20 mouse cellular contexts compared by ENCODE assay signal in genomic region chr7:117285985-117286384, GRCm38 (mm10).
DNase-seq lines count a peak whose midpoint lies in the region; ATAC-seq and TF ChIP-seq lines count a peak whose summit lies in the region.
"Had no signal": no experiment of that assay in that cellular context is flagged by ENCODE, and none has a peak within 500 bp of the region (broad histone marks: within the 10 kb centered on the region; RNA-seq: fewer than 3 reads in every experiment).

No protein-coding gene starts in this region.

- no peaks in the 10 kb centered on the region for H3K9me3 ChIP-seq in liver, embryonic 14.5 days (ENCODE audit: control insufficient read depth, low read length)
- no peaks in the 10 kb centered on the region for H3K9me3 ChIP-seq in liver, embryonic 11.5 days (ENCODE audit: control insufficient read depth, low read length)
- no peaks in the 10 kb centered on the region for H3K9me3 ChIP-seq in intestine, embryonic 16.5 days (ENCODE audit: control insufficient read depth, low read length)
- no peaks in the 10 kb centered on the region for H3K9me3 ChIP-seq in lung, postnatal 0 days (ENCODE audit: low read length)
- H3K9me3 ChIP-seq in stomach, embryonic 15.5 days = no peaks in the 10 kb centered on the region
- H3K9me3 ChIP-seq: heart, embryonic 12.5 days; hindbrain, embryonic 13.5 days; limb, embryonic 13.5 days; midbrain, embryonic 12.5 days; neural tube, embryonic 12.5 days had no signal

- no peak overlapping the region for H3K4me2 ChIP-seq in liver, embryonic 14.5 days (ENCODE audit: low read depth)
- no peak overlapping the region for H3K4me2 ChIP-seq in liver, embryonic 11.5 days
- H3K4me2 ChIP-seq in intestine, embryonic 16.5 days (ENCODE audit: low read depth, low read length) = no peak overlapping the region
- no peak overlapping the region for H3K4me2 ChIP-seq in lung, postnatal 0 days (replicated peaks; ENCODE audit: low read depth, low read length)
- H3K4me2 ChIP-seq in stomach, embryonic 15.5 days = no peak overlapping the region
- H3K4me2 ChIP-seq: heart, embryonic 12.5 days; hindbrain, embryonic 13.5 days; limb, embryonic 13.5 days; midbrain, embryonic 12.5 days; neural tube, embryonic 12.5 days had no signal

- ATAC-seq in liver, embryonic 14.5 days (ENCODE audit: insufficient read depth) = no peak
- ATAC-seq in liver, embryonic 11.5 days (replicated peaks; ENCODE audit: low FRiP score) = no peak
- peak; percentile 68; the same call in 1 of the 2 replicates for ATAC-seq in intestine, embryonic 16.5 days
- peak; percentile 67 for ATAC-seq in lung, postnatal 0 days
- ATAC-seq in stomach, embryonic 15.5 days (ENCODE audit: insufficient read depth, low FRiP score, low read depth) = peak; percentile 83
- no peak for ATAC-seq in erythroid progenitor cell, adult 5-6 weeks (replicated peaks; ENCODE audit: low FRiP score, poor library complexity, severe bottlenecking)
- ATAC-seq: forebrain, postnatal 0 days; inflammation-experienced regulatory T-cells, adult 6 months had no signal

- peak; percentile 3 to 12 (median 12) for DNase-seq in liver, embryonic 14.5 days (ENCODE audit: low read depth in 3 of 3, low spot score in 3 of 3)
- DNase-seq in liver, embryonic 11.5 days (ENCODE audit: low spot score) = no peak
- peak; percentile 69 for DNase-seq in lung, postnatal 0 days (ENCODE audit: low spot score)
- no peak for DNase-seq in cerebellum, postnatal 25 days
- no peak for DNase-seq in ovary, postnatal 14 days (ENCODE audit: low spot score)
- DNase-seq: B cell, adult 2 months; cerebellum, adult 2 months; right cerebral cortex, adult 18-20 months; thymus, adult 18-20 months had no signal

- no peak overlapping the region for H3K9ac ChIP-seq in liver, embryonic 14.5 days (replicated peaks)
- H3K9ac ChIP-seq in liver, embryonic 11.5 days (ENCODE audit: low read depth, low read length) = no peak overlapping the region
- no peak overlapping the region for H3K9ac ChIP-seq in intestine, embryonic 16.5 days (ENCODE audit: low read depth, low read length)
- no peak overlapping the region for H3K9ac ChIP-seq in lung, postnatal 0 days (replicated peaks; ENCODE audit: low read depth)
- H3K9ac ChIP-seq in stomach, embryonic 15.5 days = no peak overlapping the region
- H3K9ac ChIP-seq: forebrain, postnatal 0 days; heart, embryonic 12.5 days; hindbrain, embryonic 13.5 days; limb, embryonic 13.5 days; midbrain, embryonic 12.5 days; neural tube, embryonic 12.5 days had no signal

- no peak for TF ChIP-seq CTCF in liver, embryonic 14.5 days (IDR thresholded peaks at IDR 0.05; ENCODE audit: low read depth)
- no peak for TF ChIP-seq CTCF in lung, postnatal 0 days (IDR thresholded peaks at IDR 0.05)

- no peaks in the 10 kb centered on the region for H3K4me1 ChIP-seq in liver, embryonic 14.5 days (replicated peaks; ENCODE audit: control insufficient read depth in 2 of 2, insufficient read depth in 2 of 2, low read length in 1 of 2)
- no peaks in the 10 kb centered on the region for H3K4me1 ChIP-seq in liver, embryonic 11.5 days (replicated peaks; ENCODE audit: control insufficient read depth, insufficient read depth, low read length)
- no peaks in the 10 kb centered on the region for H3K4me1 ChIP-seq in intestine, embryonic 16.5 days (ENCODE audit: control insufficient read depth, insufficient read depth, low read length)
- 0 out of 2 replicates have a peak, but pooled peaks cover 4% of the 10 kb centered on the region for H3K4me1 ChIP-seq in lung, postnatal 0 days (ENCODE audit: insufficient read depth, low read depth, low read length)
- H3K4me1 ChIP-seq in stomach, embryonic 15.5 days = no peaks in the 10 kb centered on the region
- H3K4me1 ChIP-seq: heart, embryonic 12.5 days; hindbrain, embryonic 13.5 days; limb, embryonic 13.5 days; midbrain, embryonic 12.5 days; neural tube, embryonic 12.5 days had no signal

- no peak overlapping the region for H3K27ac ChIP-seq in liver, embryonic 14.5 days
- H3K27ac ChIP-seq in liver, embryonic 11.5 days (ENCODE audit: low read depth, low read length) = no peak overlapping the region
- H3K27ac ChIP-seq in intestine, embryonic 16.5 days (ENCODE audit: low read length) = no peak overlapping the region
- H3K27ac ChIP-seq in lung, postnatal 0 days (ENCODE audit: low read length) = no peak overlapping the region
- H3K27ac ChIP-seq in stomach, embryonic 15.5 days = no peak overlapping the region; the same call in 1 of the 2 replicates
- H3K27ac ChIP-seq: hindbrain, embryonic 13.5 days; limb, embryonic 13.5 days; midbrain, embryonic 12.5 days; neural tube, embryonic 12.5 days had no signal

- peaks cover 5% of the 10 kb centered on the region; the same call in 1 of the 2 replicates for H3K27me3 ChIP-seq in liver, embryonic 14.5 days (ENCODE audit: control insufficient read depth, insufficient read depth, low read length)
- H3K27me3 ChIP-seq in liver, embryonic 11.5 days (replicated peaks; ENCODE audit: control insufficient read depth, insufficient read depth, low read length) = peaks cover 3% of the 10 kb centered on the region; the same call in 1 of the 2 replicates
- H3K27me3 ChIP-seq in intestine, embryonic 16.5 days (replicated peaks; ENCODE audit: control insufficient read depth, insufficient read depth, low read length) = no peaks in the 10 kb centered on the region
- no peaks in the 10 kb centered on the region for H3K27me3 ChIP-seq in lung, postnatal 0 days (replicated peaks; ENCODE audit: insufficient read depth, low read length)
- H3K27me3 ChIP-seq in stomach, embryonic 15.5 days (replicated peaks) = no peaks in the 10 kb centered on the region
- H3K27me3 ChIP-seq: heart, embryonic 12.5 days; hindbrain, embryonic 13.5 days; limb, embryonic 13.5 days; midbrain, embryonic 12.5 days; neural tube, embryonic 12.5 days had no signal

- WGBS in liver, embryonic 14.5 days (ENCODE audit: insufficient replicate concordance) = 56% methylated on average over 5 of the region's 5 CpGs
- WGBS in liver, embryonic 11.5 days = 60% methylated on average over 5 of the region's 5 CpGs
- 56% methylated on average over 5 of the region's 5 CpGs for WGBS in intestine, embryonic 16.5 days
- WGBS in lung, postnatal 0 days = 38% methylated on average over 5 of the region's 5 CpGs
- 46% methylated on average over 5 of the region's 5 CpGs for WGBS in stomach, embryonic 15.5 days

- H3K36me3 ChIP-seq in liver, embryonic 14.5 days (replicated peaks; ENCODE audit: control insufficient read depth, insufficient read depth, low read depth) = no peaks in the 10 kb centered on the region
- H3K36me3 ChIP-seq in liver, embryonic 11.5 days (ENCODE audit: control insufficient read depth, insufficient read depth, low read length) = no peaks in the 10 kb centered on the region
- H3K36me3 ChIP-seq in intestine, embryonic 16.5 days (ENCODE audit: control insufficient read depth, insufficient read depth, low read length) = no peaks in the 10 kb centered on the region
- H3K36me3 ChIP-seq in lung, postnatal 0 days (ENCODE audit: insufficient read depth, low read length) = no peaks in the 10 kb centered on the region
- no peaks in the 10 kb centered on the region for H3K36me3 ChIP-seq in stomach, embryonic 15.5 days
- H3K36me3 ChIP-seq: heart, embryonic 12.5 days; hindbrain, embryonic 13.5 days; limb, embryonic 13.5 days; midbrain, embryonic 12.5 days; neural tube, embryonic 12.5 days had no signal

- TF ChIP-seq EP300 in liver, embryonic 14.5 days (IDR thresholded peaks at IDR 0.05; ENCODE audit: low read depth) = no peak
- TF ChIP-seq EP300 in lung, postnatal 0 days (IDR thresholded peaks at IDR 0.05) = no peak

- H3K4me3 ChIP-seq in liver, embryonic 14.5 days (ENCODE audit: insufficient read depth in 1 of 2, low read depth in 2 of 2, low read length in 2 of 2) = no peak overlapping the region
- H3K4me3 ChIP-seq in liver, embryonic 11.5 days (ENCODE audit: low read depth, low read length) = no peak overlapping the region
- no peak overlapping the region for H3K4me3 ChIP-seq in intestine, embryonic 16.5 days (ENCODE audit: low read length)
- H3K4me3 ChIP-seq in lung, postnatal 0 days (ENCODE audit: low read depth, low read length) = no peak overlapping the region
- no peak overlapping the region for H3K4me3 ChIP-seq in stomach, embryonic 15.5 days (replicated peaks)
- H3K4me3 ChIP-seq: erythroblast, embryonic 14.5 days; heart, embryonic 12.5 days; hindbrain, embryonic 13.5 days; limb, embryonic 13.5 days; midbrain, embryonic 12.5 days; neural tube, embryonic 12.5 days had no signal

Comparison
In these comparisons a context has a peak if more than half of its experiments do, and no peak if none do; other contexts are left out.
1. DNase-seq: peak in liver, embryonic 14.5 days (3 of 3) and lung, postnatal 0 days (single experiment); none in liver, embryonic 11.5 days (single experiment), cerebellum, postnatal 25 days (0 of 2) and ovary, postnatal 14 days (single experiment).
2. ATAC-seq: peak in intestine, embryonic 16.5 days (single experiment), lung, postnatal 0 days (single experiment) and stomach, embryonic 15.5 days (single experiment); none in liver, embryonic 14.5 days (single experiment), liver, embryonic 11.5 days (single experiment) and erythroid progenitor cell, adult 5-6 weeks (single experiment).